Mouse (Mus musculus): ENCODE data around the gene Snx22.

- no peak for TF ChIP-seq GATA1 (IDR thresholded peaks at IDR 0.05; ENCODE audit: borderline replicate concordance, low read length)
- TF ChIP-seq FLI1 (IDR thresholded peaks at IDR 0.05; ENCODE audit: low read length) = no peak
Measured at GRCm38 (mm10) chr9:66104601-66105000, 35.1 kb upstream of the Snx22 start.

Data from megakaryocyte, embryonic 14.5 days (primary cell).